Mouse (Mus musculus) ovary, postnatal 36 days (tissue): ENCODE data around the gene G3bp1.

ENCODE experiments used
- DNase-seq: peaks from one replicate; pipeline ENCODE4 v3.0.0; 2022; ENCODE audit warnings: low spot score, mixed read lengths

Gene G3bp1

GRCm38 (mm10) chr11:55465177-55465576 is 4.3 kb upstream of the G3bp1 start:
- no peak for DNase-seq

DNA sequence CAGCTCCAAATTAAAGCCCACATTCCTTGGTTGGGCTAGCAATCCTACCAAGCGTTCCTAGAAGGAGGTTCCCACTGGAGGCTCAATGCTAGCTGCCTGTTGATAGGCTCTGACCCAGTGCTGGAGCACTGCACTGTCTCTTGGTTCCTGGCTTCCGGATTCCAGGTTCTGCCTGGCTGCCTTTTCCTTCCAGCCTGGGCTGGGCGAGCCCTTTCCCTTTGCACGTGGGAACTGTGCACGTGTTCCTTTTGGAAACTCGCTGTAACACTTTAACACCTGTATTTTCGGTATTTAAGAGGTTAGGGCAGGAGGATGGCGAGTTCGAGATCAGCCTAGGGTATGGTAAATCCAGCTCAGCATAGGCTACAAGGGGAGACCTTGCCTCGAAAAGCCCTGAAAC is 1.5 kb upstream of the G3bp1 start:
- DNase-seq, result peak; percentile 41

DNA sequence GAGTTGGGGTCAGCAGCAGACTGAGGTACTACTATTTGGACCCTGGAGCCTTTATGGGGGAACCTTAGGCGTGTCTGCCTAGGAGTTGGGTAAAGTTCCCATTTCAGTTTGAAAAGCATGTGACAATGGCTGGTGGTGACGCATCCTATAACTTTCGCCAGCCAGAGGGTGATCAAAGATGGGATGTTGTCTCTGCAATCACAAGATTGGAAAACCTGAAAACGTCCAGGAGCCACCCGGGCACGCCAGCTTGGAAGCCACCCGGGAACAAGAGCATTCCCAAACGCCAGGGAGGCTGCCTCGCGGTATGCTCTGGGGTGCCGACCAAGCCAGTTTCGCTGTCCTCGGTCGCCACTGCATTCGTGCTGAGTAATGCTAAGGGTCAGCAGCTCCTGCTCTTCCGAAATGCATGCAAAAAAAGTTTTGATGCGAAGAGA is 856 bp upstream of the G3bp1 start:
- no peak for DNase-seq

DNA sequence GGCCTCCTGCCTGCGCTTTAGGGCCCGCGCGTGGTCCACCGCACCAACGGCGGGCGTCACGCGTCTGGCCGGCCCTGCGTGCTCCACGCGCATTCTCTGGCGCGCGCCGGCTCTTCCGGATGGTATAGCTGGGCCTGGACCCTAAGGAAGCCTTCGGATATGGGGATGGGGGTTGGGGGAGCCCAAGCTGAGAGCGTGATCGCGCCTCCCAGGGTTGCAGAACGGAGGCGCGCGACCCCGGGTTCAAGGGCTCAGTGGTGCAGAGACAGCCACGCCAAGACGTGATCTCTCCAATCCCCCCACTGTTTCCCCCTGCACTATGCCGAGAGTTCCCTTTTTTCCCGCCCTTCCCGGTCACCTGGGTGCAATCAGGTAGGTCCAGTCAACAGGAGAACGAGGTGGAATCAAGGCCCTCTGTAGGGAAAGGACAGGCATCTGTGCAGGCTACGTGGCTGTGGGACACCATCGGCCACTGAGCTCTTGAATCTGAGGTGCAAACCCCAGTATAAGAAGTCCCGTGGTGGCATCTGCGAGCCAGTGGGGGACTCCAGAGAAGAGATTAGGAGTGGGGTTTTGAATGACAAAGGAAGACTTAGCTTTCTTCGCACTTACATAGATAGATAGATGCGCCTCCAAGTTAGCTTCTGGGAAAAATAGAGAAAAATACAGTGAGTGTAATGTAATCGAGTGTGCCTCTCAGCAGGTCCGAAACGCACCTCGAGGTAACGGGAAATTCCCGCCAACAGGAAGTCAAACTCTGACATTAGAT is 622 bp downstream of the G3bp1 start:
- DNase-seq, result no peak

DNA sequence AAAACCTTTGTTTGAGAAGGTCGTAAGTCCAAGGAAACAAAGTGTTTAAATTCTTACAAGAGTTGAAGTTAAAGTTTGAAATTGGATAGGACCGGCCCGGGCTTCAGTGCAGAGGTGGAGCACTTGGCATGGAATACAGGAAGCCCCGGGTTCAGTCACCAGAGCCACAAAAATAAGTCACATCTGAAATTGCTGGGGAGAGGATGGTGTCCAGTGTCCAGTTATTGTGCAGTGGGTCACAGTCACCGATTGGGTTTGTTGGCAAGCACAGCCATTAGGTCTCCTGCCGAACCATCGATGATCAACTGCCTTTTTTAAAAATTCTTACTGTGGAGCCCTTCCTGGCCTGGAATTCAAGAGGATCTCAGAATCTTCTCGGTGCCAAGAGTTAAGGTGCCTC is 1.3 kb downstream of the G3bp1 start:
- no peak for DNase-seq

GRCm38 (mm10) chr11:55471467-55471866 is 2.0 kb downstream of the G3bp1 start:
- no peak for DNase-seq

GRCm38 (mm10) chr11:55473219-55473618 is 3.7 kb downstream of the G3bp1 start:
- DNase-seq, result no peak

DNA sequence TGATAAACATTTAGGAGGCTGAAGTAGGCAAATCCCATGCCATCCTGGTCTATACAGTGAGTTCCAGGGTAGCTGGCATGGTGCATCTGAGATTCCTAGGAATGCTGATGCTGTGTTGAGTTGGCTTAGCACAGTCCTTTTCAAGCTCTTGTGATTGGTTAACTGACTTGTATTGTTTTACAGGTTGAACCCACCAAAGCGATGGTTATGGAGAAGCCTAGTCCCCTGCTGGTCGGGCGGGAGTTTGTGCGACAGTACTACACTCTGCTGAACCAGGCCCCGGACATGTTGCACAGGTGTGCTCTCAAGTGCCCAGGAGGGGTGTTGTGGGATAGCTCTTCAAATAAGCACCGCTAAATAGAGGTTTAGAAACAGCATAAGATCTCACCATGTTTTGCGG is 16.0 kb downstream of the G3bp1 start:
- no peak for DNase-seq

DNA sequence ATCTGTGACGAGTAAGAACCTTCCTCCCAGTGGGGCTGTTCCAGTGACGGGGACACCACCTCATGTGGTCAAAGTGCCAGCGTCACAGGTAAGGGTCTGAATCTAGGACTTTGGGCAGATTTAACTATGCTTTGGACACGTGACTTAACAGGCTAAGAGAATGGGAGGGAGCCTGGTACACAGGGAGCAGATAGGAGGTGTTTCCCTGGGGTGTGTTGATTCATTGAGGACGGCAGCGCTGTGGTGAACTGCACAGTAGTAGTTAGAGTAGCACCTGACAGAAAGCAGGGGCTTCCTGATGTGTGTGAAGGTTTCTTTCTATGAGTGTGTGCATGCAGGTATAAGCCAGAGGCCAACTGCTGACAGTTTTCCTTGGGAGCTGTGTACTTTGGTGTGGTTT is 26.7 kb downstream of the G3bp1 start:
- DNase-seq, result no peak

GRCm38 (mm10) chr11:55497885-55498284 is 28.4 kb downstream of the G3bp1 start:
- DNase-seq, result no peak

- no peak for DNase-seq
Observed at GRCm38 (mm10) chr11:55501955-55502531, 32.6 kb downstream of the G3bp1 start.

GRCm38 (mm10) chr11:55502886-55503285 is 33.4 kb downstream of the G3bp1 start:
- no peak for DNase-seq

GRCm38 (mm10) chr11:55505485-55505884 is 36.0 kb downstream of the G3bp1 start:
- DNase-seq, result no peak

- DNase-seq, result no peak
Observed at GRCm38 (mm10) chr11:55511374-55511773, 41.9 kb downstream of the G3bp1 start.

DNA sequence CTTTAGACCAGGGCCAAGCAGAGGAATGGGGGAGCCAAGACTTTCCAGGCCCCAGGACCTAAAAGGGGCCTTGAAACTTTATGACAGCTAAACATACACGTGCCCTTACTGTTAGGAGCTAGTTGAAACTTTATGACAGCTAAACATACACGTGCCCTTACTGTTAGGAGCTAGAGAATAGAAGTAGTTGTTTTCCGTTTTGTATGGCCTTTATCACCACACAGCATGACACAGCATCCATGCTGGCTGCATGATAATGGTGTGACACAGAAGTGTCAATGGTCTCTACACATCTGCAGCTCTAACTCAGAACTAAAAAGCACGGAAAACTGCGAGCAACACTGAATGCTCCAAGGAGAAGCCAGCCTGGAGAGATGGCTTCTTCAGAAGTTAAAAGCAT is 48.2 kb downstream of the G3bp1 start:
- no peak for DNase-seq

DNA sequence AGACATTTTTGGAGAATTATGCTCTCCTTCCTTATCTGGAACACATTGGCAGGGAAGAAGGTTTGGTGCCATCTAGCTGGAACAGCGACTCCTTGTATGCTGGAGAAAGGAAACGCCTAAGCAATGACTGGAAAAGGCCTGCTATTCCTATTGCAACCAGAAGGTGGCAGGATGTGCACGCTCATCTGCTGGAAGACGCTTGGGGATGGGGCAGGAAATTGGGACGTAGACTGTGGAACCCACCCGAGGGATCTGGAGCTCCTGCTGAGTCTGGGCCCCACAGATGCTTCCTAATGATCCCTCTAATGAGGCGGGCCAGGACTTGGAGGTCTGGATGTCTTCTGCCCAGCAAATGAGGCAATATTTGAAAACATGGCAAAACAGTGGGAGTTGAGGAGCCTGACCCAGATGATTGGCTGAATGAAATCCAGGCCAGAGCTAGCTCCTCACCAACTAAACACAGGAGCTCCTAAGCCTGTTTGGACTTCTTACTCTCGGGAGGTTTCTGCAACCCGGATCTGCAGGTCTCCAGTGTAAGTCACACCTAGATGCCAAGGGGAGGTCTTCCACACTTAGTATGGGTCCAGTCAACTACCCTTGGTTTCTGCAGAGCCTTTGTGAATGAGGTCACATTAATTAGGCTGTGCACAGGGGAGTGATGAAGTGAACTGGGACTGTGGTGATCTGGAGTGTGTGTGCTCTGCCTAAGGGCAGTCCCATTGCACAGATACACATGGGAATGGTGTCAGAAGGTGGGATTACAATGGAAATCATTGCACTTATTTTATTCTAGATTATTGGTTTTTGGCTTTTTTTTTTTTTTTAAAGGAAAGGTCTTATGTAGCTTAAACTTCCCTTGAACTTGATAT is 49.6 kb downstream of the G3bp1 start:
- peak; percentile 58 for DNase-seq

DNA sequence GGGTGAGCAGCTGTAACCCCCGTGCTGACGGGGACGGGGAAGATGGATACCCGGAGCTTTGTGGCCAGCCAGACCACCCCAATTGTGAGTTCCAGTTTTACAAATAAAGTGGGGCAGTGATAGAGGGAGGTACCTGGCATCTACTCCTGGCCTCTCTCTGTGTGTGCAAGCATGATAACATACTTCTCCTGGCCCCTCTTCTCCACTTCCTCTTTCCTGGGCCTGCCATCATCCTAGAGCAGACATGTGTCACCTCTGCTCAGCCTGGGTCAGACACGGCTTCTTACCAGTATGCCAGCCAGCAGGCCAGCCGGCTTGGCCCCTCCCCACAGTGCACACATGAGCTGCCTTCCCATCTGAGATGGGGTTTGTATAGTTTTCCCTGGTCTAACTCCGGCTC is 61.3 kb downstream of the G3bp1 start:
- DNase-seq, result no peak

GRCm38 (mm10) chr11:55533378-55533777 is 63.9 kb downstream of the G3bp1 start:
- no peak for DNase-seq

- DNase-seq, result no peak
Observed at GRCm38 (mm10) chr11:55534766-55535165, 65.3 kb downstream of the G3bp1 start.

GRCm38 (mm10) chr11:55542128-55542527 is 72.6 kb downstream of the G3bp1 start:
- no peak for DNase-seq

DNA sequence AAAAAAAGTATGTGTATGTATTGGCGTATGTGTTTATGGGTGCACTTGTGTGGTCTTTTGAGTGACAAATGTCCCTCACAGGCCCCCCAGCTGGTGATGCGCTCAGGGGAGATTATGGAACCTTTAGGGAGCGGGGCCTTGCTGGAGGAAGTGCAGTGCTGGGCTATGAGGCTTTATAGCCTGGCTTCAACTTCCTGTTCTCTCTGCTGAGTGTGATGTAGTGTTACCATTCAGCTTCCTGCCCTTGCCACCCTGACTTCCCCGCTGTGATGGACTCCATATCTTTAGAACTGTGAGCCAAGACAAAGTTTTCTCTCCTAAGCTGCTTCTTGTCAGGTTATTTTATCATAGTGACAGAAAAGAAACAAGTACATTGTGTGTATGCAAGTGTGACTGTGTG is 73.2 kb downstream of the G3bp1 start:
- DNase-seq, result no peak

DNA sequence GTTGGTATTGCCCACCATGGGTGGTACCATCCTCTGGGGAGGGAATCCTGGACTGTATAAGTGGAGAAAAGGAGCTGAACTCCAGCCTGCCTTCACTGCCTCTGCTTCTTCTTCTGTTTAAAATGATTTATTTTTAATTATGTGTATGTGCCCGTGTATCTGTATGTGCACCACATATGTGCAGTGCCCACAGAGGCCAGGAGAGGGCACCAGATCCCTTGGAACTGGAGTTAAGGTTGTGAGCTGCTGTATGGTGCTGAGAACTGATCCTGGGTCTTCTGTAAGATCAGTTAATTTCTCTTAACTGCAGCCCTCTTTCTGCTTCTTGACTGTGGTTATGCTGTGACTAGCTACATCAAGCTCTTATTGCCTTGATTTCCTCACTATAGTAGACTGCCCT is 76.2 kb downstream of the G3bp1 start:
- DNase-seq, result no peak
